Mouse (Mus musculus) ES-CJ7 (cell line): ENCODE measurements around the gene Pla2g3.

Experiments used
- DNase-seq: peaks from one replicate; pipeline ENCODE4 v3.0.0; 2011; ENCODE audit warnings: low read depth, low spot score

The Pla2g3 gene

GRCm38 (mm10) chr11:3487952-3488570, at the start of gene Pla2g3:
Gene Pla2g3, plus strand, starts transcription at chr11:3488284.
- DNase-seq: no peak

- DNase-seq: no peak
Measured at GRCm38 (mm10) chr11:3441696-3442443, 46.2 kb upstream of the Pla2g3 start.

GRCm38 (mm10) chr11:3442677-3443076, 45.4 kb upstream of the Pla2g3 start:
- no peak for DNase-seq

- DNase-seq: no peak
Measured at GRCm38 (mm10) chr11:3443091-3443490, 45.0 kb upstream of the Pla2g3 start.

- no peak for DNase-seq
Measured at GRCm38 (mm10) chr11:3444875-3445274, 43.2 kb upstream of the Pla2g3 start.

GRCm38 (mm10) chr11:3451701-3452163, 36.4 kb upstream of the Pla2g3 start:
- peak; percentile 35 for DNase-seq

GRCm38 (mm10) chr11:3452167-3452639, 35.9 kb upstream of the Pla2g3 start, which contains the start of gene Rnf185:
Gene Rnf185, minus strand, starts transcription at chr11:3452363.
- DNase-seq: peak; percentile 96

GRCm38 (mm10) chr11:3452769-3453168, 35.3 kb upstream of the Pla2g3 start:
- peak; percentile 74 for DNase-seq

GRCm38 (mm10) chr11:3453467-3453866, 34.6 kb upstream of the Pla2g3 start:
- DNase-seq: peak; percentile 83

- no peak for DNase-seq
Measured at GRCm38 (mm10) chr11:3454506-3454905, 33.6 kb upstream of the Pla2g3 start.

- peak; percentile 79 for DNase-seq
Measured at GRCm38 (mm10) chr11:3456354-3456753, 31.7 kb upstream of the Pla2g3 start.

- DNase-seq: no peak
Measured at GRCm38 (mm10) chr11:3458428-3459104, 29.5 kb upstream of the Pla2g3 start.

- DNase-seq: no peak
Measured at GRCm38 (mm10) chr11:3459105-3459468, 29.0 kb upstream of the Pla2g3 start.

GRCm38 (mm10) chr11:3462846-3463245, 25.2 kb upstream of the Pla2g3 start:
- no peak for DNase-seq

GRCm38 (mm10) chr11:3471448-3471850, 16.6 kb upstream of the Pla2g3 start:
- peak; percentile 22 for DNase-seq

- DNase-seq: peak; percentile 88
Measured at GRCm38 (mm10) chr11:3472484-3472883, 15.6 kb upstream of the Pla2g3 start.

- peak; percentile 44 for DNase-seq
Measured at GRCm38 (mm10) chr11:3474480-3475115, 13.5 kb upstream of the Pla2g3 start.

- no peak for DNase-seq
Measured at GRCm38 (mm10) chr11:3475489-3475888, 12.6 kb upstream of the Pla2g3 start.

- no peak for DNase-seq
Measured at GRCm38 (mm10) chr11:3483980-3484642, 4.0 kb upstream of the Pla2g3 start.

GRCm38 (mm10) chr11:3486349-3486748, 1.7 kb upstream of the Pla2g3 start:
- DNase-seq: no peak

- no peak for DNase-seq
Measured at GRCm38 (mm10) chr11:3489036-3489435, 952 bp downstream of the Pla2g3 start.
